Mouse (Mus musculus) midbrain, embryonic 16.5 days (tissue): ENCODE results near the gene Pnma1. TPM values are rescaled to one million over a fixed set of nuclear protein-coding genes. Genes with fewer than 3 reads are reported as not detected.

Source experiments
- polyA plus RNA-seq: library from polyadenylated mRNA; unstranded; fragments of >200 nt; fragmentation: Nextera tagmentation; extraction: Ambion mirVana; gene quantifications from 2 replicates; pipeline ENCODE4 v1.2.1, GENCODE M21; 2015

Pnma1 gene
- polyA plus RNA-seq, 1 experiment from 2014 or later: 8.2 TPM

Other genes starting within 250 kb of the Pnma1 start
- gene Numb, start 226.6 kb downstream of the Pnma1 start, polyA plus RNA-seq: 14.2 and 16.7 TPM in 2 replicates
- 8.7 and 9.2 TPM in 2 replicates for gene Riox1, start 197.9 kb downstream of the Pnma1 start, polyA plus RNA-seq
- 0.06 TPM in 1 of 2 replicates, not detected in the other for gene Heatr4, start 163.6 kb downstream of the Pnma1 start, polyA plus RNA-seq
- gene Acot2, start 160.6 kb downstream of the Pnma1 start, polyA plus RNA-seq: 11.4 and 15.3 TPM in 2 replicates
- 74.1 and 89.4 TPM in 2 replicates for gene Acot1, start 139.0 kb downstream of the Pnma1 start, polyA plus RNA-seq
- gene Acot4, start 110.1 kb downstream of the Pnma1 start, polyA plus RNA-seq: 0.59 and 0.67 TPM in 2 replicates
- not detected in 2 replicates for gene Gm49366, start 109.6 kb downstream of the Pnma1 start, polyA plus RNA-seq
- gene Acot3, start 96.3 kb downstream of the Pnma1 start, polyA plus RNA-seq: 1.4 and 1.8 TPM in 2 replicates
- 0.22 and 0.31 TPM in 2 replicates for gene Acot5, start 79.2 kb downstream of the Pnma1 start, polyA plus RNA-seq
- gene Acot6, start 47.8 kb downstream of the Pnma1 start, polyA plus RNA-seq: 0.98 and 1.2 TPM in 2 replicates
- 9.1 and 10.9 TPM in 2 replicates for gene Dnal1, start 34.1 kb downstream of the Pnma1 start, polyA plus RNA-seq
- gene Elmsan1, start 70.4 kb upstream of the Pnma1 start, polyA plus RNA-seq: 2.7 and 3.6 TPM in 2 replicates
- 17.8 and 19.8 TPM in 2 replicates for gene Ptgr2, start 136.7 kb upstream of the Pnma1 start, polyA plus RNA-seq
- 59.4 and 73.1 TPM in 2 replicates for gene Zfp410, start 168.4 kb upstream of the Pnma1 start, polyA plus RNA-seq
- 40.7 and 43.7 TPM in 2 replicates for gene Coq6, start 213.2 kb upstream of the Pnma1 start, polyA plus RNA-seq
- 21.1 and 24.0 TPM in 2 replicates for gene Fam161b, start 213.3 kb upstream of the Pnma1 start, polyA plus RNA-seq